Mouse (Mus musculus) ES-E14 (cell line): ENCODE measurements around the gene Agr3. TPM values are rescaled to one million over a fixed set of nuclear protein-coding genes. Genes with fewer than 3 reads are reported as not detected.

ENCODE experiments used
- DNase-seq: peaks from one replicate; pipeline ENCODE4 v3.0.0-alpha.2; 2013; ENCODE audit warnings: low read depth, low spot score
- H3K27ac ChIP-seq: 2 replicates; pipeline ENCODE4 v1.5.1; 2012; ENCODE audit warnings: low read depth, mild to moderate bottlenecking, low read length, moderate library complexity, mixed read lengths; ENCODE audit not compliant: poor library complexity, insufficient read depth, severe bottlenecking
- H3K36me3 ChIP-seq: 2 replicates; pipeline ENCODE4 v1.6.1; 2012; ENCODE audit warnings: mild to moderate bottlenecking, low read length, moderate library complexity, mixed read lengths; ENCODE audit not compliant: control insufficient read depth, poor library complexity, insufficient read depth, severe bottlenecking
- H3K4me1 ChIP-seq, 2 experiments: fragments of 150-350 bp in 1 of 2; sonication (generic) in 1 of 2; 2 replicates each; pipeline ENCODE4 v1.6.1; 2012; ENCODE audit warnings: low read length in 2 of 2, mild to moderate bottlenecking in 1 of 2, mixed read lengths in 1 of 2; ENCODE audit not compliant: control insufficient read depth in 2 of 2, insufficient read depth in 2 of 2, poor library complexity in 1 of 2
- H3K4me3 ChIP-seq, 2 experiments: fragments of 150-350 bp in 1 of 2; sonication (generic) in 1 of 2; 2 replicates each; pipeline ENCODE4 v1.5.1; 2012; ENCODE audit warnings: low read length in 2 of 2, low read depth in 1 of 2, mild to moderate bottlenecking in 1 of 2, mixed read lengths in 1 of 2; ENCODE audit not compliant: insufficient read depth in 1 of 2, poor library complexity in 1 of 2, severe bottlenecking in 1 of 2
- H3K9ac ChIP-seq: 2 replicates; pipeline ENCODE4 v1.6.1; 2012; ENCODE audit warnings: low read depth, mild to moderate bottlenecking, low read length, mixed read lengths; ENCODE audit not compliant: poor library complexity, insufficient read depth, severe bottlenecking
- H3K9me3 ChIP-seq: fragments of 150-350 bp; sonication (generic); 2 replicates; pipeline ENCODE4 v1.6.1; 2012; ENCODE audit warnings: low read depth, mild to moderate bottlenecking, low read length; ENCODE audit not compliant: control insufficient read depth, insufficient read depth
- CHD2 ChIP-seq: IDR thresholded peaks from 2 replicates; pipeline ENCODE4 v1.6.1; 2014; ENCODE audit warnings: mild to moderate bottlenecking, low read depth, low read length, inconsistent platforms
- HCFC1 ChIP-seq: IDR thresholded peaks from 2 replicates; pipeline ENCODE4 v1.6.1; 2012; ENCODE audit warnings: low read length, inconsistent platforms, borderline replicate concordance; ENCODE audit not compliant: insufficient read depth
- MAFK ChIP-seq: IDR thresholded peaks from 2 replicates; pipeline ENCODE4 v1.6.1; 2014; ENCODE audit warnings: mild to moderate bottlenecking, low read depth, low read length, inconsistent platforms; ENCODE audit not compliant: insufficient read depth
- ZC3H11A ChIP-seq: IDR thresholded peaks from 2 replicates; pipeline ENCODE4 v1.6.1; 2012; ENCODE audit warnings: low read depth, mild to moderate bottlenecking, inconsistent platforms, low read length, borderline replicate concordance
- ZNF384 ChIP-seq: IDR thresholded peaks from 2 replicates; pipeline ENCODE4 v1.6.1; 2012; ENCODE audit warnings: low read depth, low read length, inconsistent platforms
- in situ Hi-C, 2 experiments: fragments of 600-800 bp; cut with MboI; formaldehyde crosslinking; loops; one replicate each; pipeline ENCODE4 v1.15.1; 2025; ENCODE audit warnings: low sequenced_read_pairs in 2 of 2, inconsistent platforms in 1 of 2; ENCODE audit not compliant: unreplicated experiment in 2 of 2
- total RNA-seq: library from RNA; depleted of rRNA; stranded (reverse); fragments of 300-350 nt; gene quantifications from 2 replicates; pipeline ENCODE4 v1.2.3, GENCODE M21; 2012

The Agr3 gene
- total RNA-seq, 1 experiment: not detected

DNA sequence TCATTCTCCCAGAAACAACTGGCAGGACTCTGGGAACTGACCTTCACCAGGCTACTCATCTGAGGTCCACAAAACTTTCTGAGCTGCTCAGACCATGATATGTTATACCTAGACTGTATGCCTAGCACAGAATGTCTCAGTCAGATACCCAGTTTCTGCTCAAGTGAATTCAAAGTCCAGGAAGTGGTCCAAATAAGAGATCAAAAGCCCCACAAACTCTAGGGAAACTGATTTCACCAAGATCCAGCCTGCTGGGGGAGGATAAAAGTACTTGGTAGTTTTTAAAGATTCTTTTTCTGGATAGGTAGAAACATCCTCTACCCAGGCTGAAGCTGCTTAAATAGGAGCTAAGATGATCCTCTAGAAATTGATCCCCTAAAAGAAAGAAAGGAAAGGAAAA lies 9.6 kb upstream of the Agr3 start:
- H3K4me1 ChIP-seq: no peaks in the 10 kb centered on the region; a peak in 1 of 4 replicates
- TF ChIP-seq ZNF384 (no peak), HCFC1 (no peak), ZC3H11A (no peak), MAFK (no peak), CHD2 (no peak)
- DNase-seq: no peak
- H3K9ac ChIP-seq: no peak overlapping the region
- no peaks in the 10 kb centered on the region for H3K9me3 ChIP-seq
- no peak overlapping the region for H3K4me3 ChIP-seq
- in situ Hi-C loops: no loop called here
- no peak overlapping the region for H3K27ac ChIP-seq
- no peaks in the 10 kb centered on the region for H3K36me3 ChIP-seq

DNA sequence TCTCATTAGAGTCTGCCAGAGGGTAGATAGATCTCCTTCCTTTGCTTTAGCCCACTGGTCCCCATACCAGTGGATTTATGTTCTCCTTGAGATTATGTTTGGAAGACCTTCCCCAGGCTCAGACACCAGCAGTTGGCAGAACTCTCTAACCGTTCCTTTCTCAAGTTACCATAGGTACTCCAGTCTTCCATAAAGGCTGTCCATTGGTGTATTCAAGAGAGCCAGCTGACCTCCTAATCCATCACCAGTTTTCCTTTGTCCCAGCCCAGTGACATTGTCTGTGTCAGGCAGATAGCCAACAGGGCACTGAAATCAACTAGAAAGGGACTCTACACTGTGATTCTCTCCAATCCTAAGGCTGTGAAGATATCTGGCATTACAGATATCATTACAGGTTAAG lies 9.0 kb upstream of the Agr3 start:
- TF ChIP-seq CHD2 (no peak), ZC3H11A (no peak), MAFK (no peak), ZNF384 (no peak), HCFC1 (no peak)
- Histone ChIP-seq H3K36me3 (no peaks in the 10 kb centered on the region), H3K4me3 (no peak overlapping the region), H3K27ac (no peak overlapping the region), H3K9ac (no peak overlapping the region), H3K4me1 (no peaks in the 10 kb centered on the region; a peak in 1 of 4 replicates), H3K9me3 (no peaks in the 10 kb centered on the region)
- in situ Hi-C loops: no loop called here
- DNase-seq: no peak

DNA sequence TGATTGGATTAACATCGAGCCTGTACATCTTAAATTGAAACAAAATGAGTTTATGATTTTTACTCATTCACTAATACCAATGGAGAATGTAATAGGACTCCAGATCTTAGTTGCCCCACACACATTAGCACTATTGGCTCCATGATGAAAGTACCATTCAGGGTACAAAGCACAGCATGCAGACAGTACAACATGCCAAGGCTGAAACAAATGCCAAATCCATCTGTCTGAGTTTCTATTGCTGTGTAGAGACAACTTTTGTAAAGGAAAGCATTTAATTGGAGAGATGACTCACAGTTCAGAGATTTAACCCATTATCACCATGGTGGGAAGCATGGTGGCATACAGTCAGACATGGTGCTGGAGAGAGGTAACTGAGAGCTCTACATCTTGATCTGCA lies 7.4 kb upstream of the Agr3 start:
- in situ Hi-C loops: no loop called here
- Histone ChIP-seq H3K4me1 (no peaks in the 10 kb centered on the region; a peak in 1 of 4 replicates), H3K27ac (no peak overlapping the region), H3K9me3 (no peaks in the 10 kb centered on the region), H3K4me3 (no peak overlapping the region), H3K9ac (no peak overlapping the region), H3K36me3 (no peaks in the 10 kb centered on the region)
- no peak for TF ChIP-seq ZNF384
- TF ChIP-seq MAFK: no peak
- no peak for TF ChIP-seq CHD2
- no peak for TF ChIP-seq HCFC1
- no peak for TF ChIP-seq ZC3H11A
- no peak for DNase-seq

GRCm38 (mm10) chr12:35927804-35928203 lies 2.4 kb downstream of the Agr3 start:
- TF ChIP-seq ZC3H11A (no peak), ZNF384 (no peak), HCFC1 (no peak)
- Histone ChIP-seq H3K9ac (no peak overlapping the region), H3K36me3 (no peaks in the 10 kb centered on the region), H3K4me1 (no peaks in the 10 kb centered on the region), H3K9me3 (no peaks in the 10 kb centered on the region), H3K4me3 (no peak overlapping the region), H3K27ac (no peak overlapping the region)
- in situ Hi-C loops: no loop called here
- no peak for DNase-seq

- in situ Hi-C loops: no loop called here
- Histone ChIP-seq H3K4me1 (no peaks in the 10 kb centered on the region), H3K9me3 (no peaks in the 10 kb centered on the region), H3K4me3 (no peak overlapping the region), H3K36me3 (no peaks in the 10 kb centered on the region), H3K27ac (no peak overlapping the region), H3K9ac (no peak overlapping the region)
- no peak for DNase-seq
- TF ChIP-seq ZNF384 (no peak), CHD2 (no peak), MAFK (no peak), HCFC1 (no peak), ZC3H11A (no peak)
Measured at GRCm38 (mm10) chr12:35932816-35933215, 7.4 kb downstream of the Agr3 start.
